Mouse (Mus musculus) forebrain, embryonic 15.5 days (tissue): ENCODE results near the gene Sema5b. TPM values are rescaled to one million over a fixed set of nuclear protein-coding genes. Genes with fewer than 3 reads are reported as not detected.

ENCODE experiments used
- ATAC-seq: fragments of 200-750 bp; cut with Nextera tagmentation; replicated peaks from 2 replicates; pipeline ENCODE4 v1.8.0; 2017; ENCODE audit warnings: mild to moderate bottlenecking, moderate TSS enrichment, moderate library complexity
- H3K27ac ChIP-seq: fragments of 300-500 bp; sonication (generic); replicated peaks from 2 replicates; pipeline ENCODE4 v1.5.1; 2015; ENCODE audit warnings: mild to moderate bottlenecking, inconsistent platforms
- H3K27me3 ChIP-seq: fragments of 300-500 bp; sonication (generic); 2 replicates; pipeline ENCODE4 v1.6.1; 2015; ENCODE audit warnings: inconsistent platforms
- H3K36me3 ChIP-seq: fragments of 300-500 bp; sonication (generic); 2 replicates; pipeline ENCODE4 v1.6.1; 2015; ENCODE audit warnings: mild to moderate bottlenecking, inconsistent platforms
- H3K4me1 ChIP-seq: fragments of 300-500 bp; sonication (generic); 2 replicates; pipeline ENCODE4 v1.6.1; 2015; ENCODE audit warnings: inconsistent platforms
- H3K4me2 ChIP-seq: fragments of 300-500 bp; sonication (generic); replicated peaks from 2 replicates; pipeline ENCODE4 v1.6.1; 2015; ENCODE audit warnings: mild to moderate bottlenecking, inconsistent platforms
- H3K4me3 ChIP-seq: fragments of 300-500 bp; sonication (generic); 2 replicates; pipeline ENCODE4 v1.5.1; 2015; ENCODE audit warnings: mild to moderate bottlenecking, inconsistent platforms
- H3K9ac ChIP-seq: fragments of 300-500 bp; sonication (generic); replicated peaks from 2 replicates; pipeline ENCODE4 v1.6.1; 2015; ENCODE audit warnings: mild to moderate bottlenecking, inconsistent platforms
- H3K9me3 ChIP-seq: fragments of 300-500 bp; sonication (generic); 2 replicates; pipeline ENCODE4 v1.6.1; 2016; ENCODE audit warnings: inconsistent platforms
- WGBS: fragments of 180-500 bp; shearing (Covaris S2); methylation state at CpG from one replicate; pipeline ENCODE4 v1.1.7; 2015; ENCODE audit warnings: mixed read lengths; 5-methylcytosine and 5-hydroxymethylcytosine counted together
- polyA plus RNA-seq: library from polyadenylated mRNA; unstranded; fragments of >200 nt; fragmentation: Nextera tagmentation; extraction: Ambion mirVana; gene quantifications from 2 replicates; pipeline ENCODE4 v1.2.1, GENCODE M21; 2015

Sema5b gene
- polyA plus RNA-seq, 1 experiment from 2014 or later, result 31.5 TPM

- H3K4me3 ChIP-seq, result no peak overlapping the region
- no peak for ATAC-seq
- H3K4me1 ChIP-seq, result peaks cover 86% of the 10 kb centered on the region
- no peaks in the 10 kb centered on the region for H3K36me3 ChIP-seq
- no peak overlapping the region for H3K27ac ChIP-seq
- 66% methylated on average over 5 of the region's 5 CpGs for WGBS
- H3K9ac ChIP-seq, result no peak overlapping the region
- no peaks in the 10 kb centered on the region for H3K27me3 ChIP-seq
- H3K9me3 ChIP-seq, result no peaks in the 10 kb centered on the region
- H3K4me2 ChIP-seq, result no peak overlapping the region
These were observed 59.3 kb downstream of the Sema5b start for GRCm38 (mm10) chr16:35600282-35600681.

- no peaks in the 10 kb centered on the region for H3K36me3 ChIP-seq
- H3K27me3 ChIP-seq, result no peaks in the 10 kb centered on the region
- no peaks in the 10 kb centered on the region for H3K9me3 ChIP-seq
- H3K4me3 ChIP-seq, result no peak overlapping the region
- no peak for ATAC-seq
- 73% methylated on average over 6 of the region's 6 CpGs for WGBS
- H3K4me1 ChIP-seq, result peaks cover 80% of the 10 kb centered on the region
- H3K27ac ChIP-seq, result no peak overlapping the region
- H3K4me2 ChIP-seq, result no peak overlapping the region
- H3K9ac ChIP-seq, result no peak overlapping the region
These were observed 60.5 kb downstream of the Sema5b start for GRCm38 (mm10) chr16:35601426-35601825.

GRCm38 (mm10) chr16:35602529-35602928 lies 61.6 kb downstream of the Sema5b start:
- H3K36me3 ChIP-seq, result no peaks in the 10 kb centered on the region
- H3K4me3 ChIP-seq, result no peak overlapping the region
- no peak for ATAC-seq
- no peaks in the 10 kb centered on the region for H3K9me3 ChIP-seq
- H3K4me1 ChIP-seq, result peaks cover 77% of the 10 kb centered on the region
- 57% methylated on average over 9 of the region's 9 CpGs for WGBS
- 0 out of 2 replicates have a peak overlapping the region, but pooled peaks have one; percentile 17 for H3K27ac ChIP-seq
- no peaks in the 10 kb centered on the region for H3K27me3 ChIP-seq
- H3K4me2 ChIP-seq, result no peak overlapping the region
- no peak overlapping the region for H3K9ac ChIP-seq

DNA sequence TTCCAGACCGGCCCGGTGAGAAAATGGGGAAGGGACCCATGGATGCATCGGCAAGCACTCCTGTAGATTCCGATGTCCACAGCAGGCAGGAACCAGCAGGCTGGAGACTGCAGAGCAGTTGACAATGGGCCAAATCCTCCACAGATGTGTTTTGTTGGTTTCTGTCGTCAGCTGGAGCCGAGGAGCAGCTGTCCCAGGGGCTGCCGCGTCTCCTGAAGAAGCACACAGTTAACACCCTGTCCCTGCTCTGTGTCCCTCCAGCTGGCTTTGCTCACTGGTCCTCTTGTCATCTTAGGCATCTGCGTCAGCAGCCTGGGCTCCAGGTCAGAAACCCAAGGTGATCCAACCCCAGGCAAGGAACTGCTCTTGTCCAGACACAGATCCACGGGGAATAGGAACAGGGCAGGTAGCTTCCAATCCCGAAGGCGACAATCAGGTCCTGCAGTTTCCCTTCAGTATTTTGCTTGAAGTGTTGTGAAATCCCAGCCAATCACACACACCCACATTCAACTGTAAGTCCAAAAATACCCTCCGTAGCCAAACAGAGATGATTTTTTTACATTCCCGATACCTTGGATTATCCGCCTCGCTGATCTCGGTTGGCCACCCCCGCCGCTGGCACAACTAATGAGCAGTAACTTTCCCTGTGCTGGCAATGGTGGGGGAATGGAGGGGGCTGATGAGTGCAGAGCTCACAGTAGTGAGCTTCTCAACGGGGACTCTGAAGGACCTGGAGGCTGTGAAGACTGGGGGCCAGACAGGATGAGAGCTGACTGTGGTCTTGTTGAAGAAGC lies 63.0 kb downstream of the Sema5b start:
- Histone ChIP-seq H3K4me3 (no peak overlapping the region), H3K27me3 (no peaks in the 10 kb centered on the region), H3K4me1 (peaks cover 79% of the 10 kb centered on the region), H3K36me3 (no peaks in the 10 kb centered on the region), H3K4me2 (no peak overlapping the region), H3K9me3 (no peaks in the 10 kb centered on the region), H3K27ac (no peak overlapping the region; the same call in none of the 2 replicates), H3K9ac (no peak overlapping the region)
- 38% methylated on average over 20 of the region's 20 CpGs for WGBS
- ATAC-seq, result 0 out of 2 replicates have a peak, but pooled peaks have one; percentile 14

DNA sequence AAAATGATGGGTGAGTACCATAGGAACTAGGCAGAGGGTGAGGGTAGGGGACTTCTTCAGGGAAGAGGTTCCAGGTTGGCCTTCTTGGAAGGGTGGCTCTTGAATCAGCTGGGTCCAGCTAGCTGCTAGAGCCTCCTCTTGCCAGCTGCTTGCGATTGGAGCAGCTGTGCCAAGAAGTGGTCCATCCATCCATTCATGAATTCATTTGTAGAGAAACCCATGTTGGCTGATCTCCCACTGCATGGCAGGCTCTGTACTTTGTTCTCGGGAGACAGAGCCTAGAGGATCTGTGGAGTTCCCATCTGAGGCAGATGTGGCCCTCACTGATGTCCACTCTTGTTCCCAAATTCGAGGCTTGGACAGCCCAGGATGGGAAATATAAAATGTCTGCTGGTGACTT lies 66.3 kb downstream of the Sema5b start:
- Histone ChIP-seq H3K4me1 (peaks cover 79% of the 10 kb centered on the region), H3K4me3 (no peak overlapping the region), H3K4me2 (no peak overlapping the region), H3K27ac (no peak overlapping the region), H3K36me3 (no peaks in the 10 kb centered on the region), H3K27me3 (no peaks in the 10 kb centered on the region), H3K9me3 (no peaks in the 10 kb centered on the region), H3K9ac (no peak overlapping the region)
- 51% methylated on average over 3 of the region's 3 CpGs for whole genome bisulfite sequencing
- ATAC-seq, result no peak

- ATAC-seq, result 0 out of 2 replicates have a peak, but pooled peaks have one; percentile 9
- Histone ChIP-seq H3K36me3 (no peaks in the 10 kb centered on the region), H3K27ac (peak overlapping the region; percentile 77), H3K9ac (no peak overlapping the region), H3K9me3 (no peaks in the 10 kb centered on the region), H3K4me2 (no peak overlapping the region), H3K4me1 (peaks cover 75% of the 10 kb centered on the region), H3K4me3 (no peak overlapping the region), H3K27me3 (no peaks in the 10 kb centered on the region)
- WGBS, result 19% methylated on average over 3 of the region's 3 CpGs
These were observed 67.3 kb downstream of the Sema5b start for GRCm38 (mm10) chr16:35608244-35608643.

- no peaks in the 10 kb centered on the region for H3K27me3 ChIP-seq
- peaks cover 74% of the 10 kb centered on the region for H3K4me1 ChIP-seq
- ATAC-seq, result no peak
- H3K36me3 ChIP-seq, result no peaks in the 10 kb centered on the region
- H3K9me3 ChIP-seq, result no peaks in the 10 kb centered on the region
- H3K4me2 ChIP-seq, result no peak overlapping the region
- WGBS, result 62% methylated on average over 6 of the region's 6 CpGs
- no peak overlapping the region for H3K9ac ChIP-seq
- no peak overlapping the region for H3K4me3 ChIP-seq
- H3K27ac ChIP-seq, result peak overlapping the region; percentile 34
These were observed 68.6 kb downstream of the Sema5b start for GRCm38 (mm10) chr16:35609561-35609960.

GRCm38 (mm10) chr16:35613851-35614804 lies 73.2 kb downstream of the Sema5b start:
- no peaks in the 10 kb centered on the region for H3K27me3 ChIP-seq
- H3K4me1 ChIP-seq, result peaks cover 51% of the 10 kb centered on the region
- H3K4me2 ChIP-seq, result peak overlapping the region; percentile 9
- H3K9ac ChIP-seq, result peak overlapping the region; percentile 2; the same call in 1 of the 2 replicates
- ATAC-seq, result peak; percentile 72
- peak overlapping the region; percentile 81 for H3K27ac ChIP-seq
- no peaks in the 10 kb centered on the region for H3K36me3 ChIP-seq
- no peaks in the 10 kb centered on the region for H3K9me3 ChIP-seq
- WGBS, result 10% methylated on average over 17 of the region's 17 CpGs
- no peak overlapping the region for H3K4me3 ChIP-seq

GRCm38 (mm10) chr16:35617732-35618131 lies 76.8 kb downstream of the Sema5b start:
- Histone ChIP-seq H3K4me3 (no peak overlapping the region), H3K36me3 (no peaks in the 10 kb centered on the region), H3K27ac (no peak overlapping the region), H3K4me2 (no peak overlapping the region), H3K9ac (no peak overlapping the region), H3K9me3 (no peaks in the 10 kb centered on the region), H3K27me3 (no peaks in the 10 kb centered on the region), H3K4me1 (peaks cover 19% of the 10 kb centered on the region)
- no peak for ATAC-seq
- WGBS, result 91% methylated on average over 4 of the region's 4 CpGs

DNA sequence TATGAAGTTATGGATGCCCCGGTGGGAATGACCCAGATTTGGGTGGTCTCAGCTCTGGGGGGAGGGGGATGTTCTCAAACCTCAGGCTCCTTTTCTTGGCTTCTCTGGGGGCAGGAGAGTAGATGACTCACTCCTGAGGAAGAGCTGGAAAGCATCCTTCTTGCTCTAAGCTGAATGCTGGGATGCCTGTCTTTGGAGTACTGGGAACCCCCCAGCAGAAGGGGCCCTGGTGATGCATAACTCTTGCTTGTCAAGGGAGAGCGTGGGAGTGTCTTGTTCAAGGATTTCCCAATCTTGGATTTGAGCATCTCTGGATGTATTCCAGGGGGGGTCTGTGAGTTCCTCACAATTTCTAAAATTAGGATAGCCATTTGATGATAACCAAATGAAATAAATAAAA lies 82.1 kb downstream of the Sema5b start:
- no peaks in the 10 kb centered on the region for H3K36me3 ChIP-seq
- no peak overlapping the region for H3K27ac ChIP-seq
- no peak for ATAC-seq
- no peaks in the 10 kb centered on the region for H3K9me3 ChIP-seq
- H3K9ac ChIP-seq, result no peak overlapping the region
- WGBS, result 97% methylated on average over 2 of the region's 2 CpGs
- no peaks in the 10 kb centered on the region for H3K27me3 ChIP-seq
- peaks cover 24% of the 10 kb centered on the region for H3K4me1 ChIP-seq
- no peak overlapping the region for H3K4me3 ChIP-seq
- H3K4me2 ChIP-seq, result no peak overlapping the region

- H3K4me3 ChIP-seq, result no peak overlapping the region
- no peaks in the 10 kb centered on the region for H3K9me3 ChIP-seq
- no peak overlapping the region for H3K27ac ChIP-seq
- ATAC-seq, result no peak
- no peak overlapping the region for H3K4me2 ChIP-seq
- H3K36me3 ChIP-seq, result no peaks in the 10 kb centered on the region
- H3K9ac ChIP-seq, result no peak overlapping the region
- 27% methylated on average over 7 of the region's 7 CpGs for WGBS
- peaks cover 24% of the 10 kb centered on the region for H3K4me1 ChIP-seq
- no peaks in the 10 kb centered on the region for H3K27me3 ChIP-seq
These were observed 83.0 kb downstream of the Sema5b start for GRCm38 (mm10) chr16:35623986-35624385.

GRCm38 (mm10) chr16:35624877-35625276 lies 83.9 kb downstream of the Sema5b start:
- ATAC-seq, result peak; percentile 38; the same call in 1 of the 2 replicates
- Histone ChIP-seq H3K36me3 (no peaks in the 10 kb centered on the region), H3K9ac (no peak overlapping the region), H3K4me1 (peaks cover 24% of the 10 kb centered on the region), H3K4me2 (no peak overlapping the region), H3K27ac (peak overlapping the region; percentile 68), H3K4me3 (no peak overlapping the region), H3K27me3 (no peaks in the 10 kb centered on the region), H3K9me3 (no peaks in the 10 kb centered on the region)
- 50% methylated on average over 6 of the region's 6 CpGs for WGBS
